Mouse (Mus musculus) ZHBTc4 (cell line): Measurements from ENCODE around the gene Gm20716.
A peak's percentile ranks its signal among the peaks of the same experiment; 100 is the strongest.

ENCODE experiments used
- DNase-seq: peaks from one replicate; pipeline ENCODE4 v3.0.0-alpha.2; 2011; ENCODE audit warnings: low read depth, low spot score

The Gm20716 gene

GRCm38 (mm10) chr2:168230026-168230728 is at the start of gene Gm20716, which contains the start of the genes Dpm1 and Mocs3:
Gene Gm20716 (minus strand): TSS chr2:168230364.
Gene Dpm1 (minus strand): TSS chr2:168230591.
Gene Mocs3 (plus strand): TSS chr2:168230622.
- peak; percentile 91 for DNase-seq

GRCm38 (mm10) chr2:168274374-168274935 is 44.3 kb upstream of the Gm20716 start:
- peak; percentile 84 for DNase-seq

GRCm38 (mm10) chr2:168273387-168273786 is 43.2 kb upstream of the Gm20716 start:
- no peak for DNase-seq

DNA sequence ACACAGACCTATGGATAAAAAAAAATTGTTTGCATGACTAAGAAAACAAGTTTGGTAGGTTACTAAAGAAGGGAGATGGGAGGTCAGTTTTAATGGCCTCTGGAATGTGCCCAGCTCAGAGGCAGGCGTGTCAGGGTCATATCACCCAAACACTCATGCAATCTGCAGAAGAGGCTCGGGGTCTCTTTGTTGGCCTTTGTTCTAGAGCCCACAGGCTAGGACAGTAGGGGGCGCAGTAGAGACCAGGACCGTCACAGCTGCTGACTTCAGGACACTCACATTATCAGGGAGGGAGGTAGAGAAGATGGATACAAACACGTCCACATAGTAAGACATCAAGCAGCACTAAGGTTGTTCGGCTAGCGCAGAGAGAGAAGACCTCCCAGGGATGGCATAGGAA is 37.9 kb upstream of the Gm20716 start:
- peak; percentile 87 for DNase-seq

DNA sequence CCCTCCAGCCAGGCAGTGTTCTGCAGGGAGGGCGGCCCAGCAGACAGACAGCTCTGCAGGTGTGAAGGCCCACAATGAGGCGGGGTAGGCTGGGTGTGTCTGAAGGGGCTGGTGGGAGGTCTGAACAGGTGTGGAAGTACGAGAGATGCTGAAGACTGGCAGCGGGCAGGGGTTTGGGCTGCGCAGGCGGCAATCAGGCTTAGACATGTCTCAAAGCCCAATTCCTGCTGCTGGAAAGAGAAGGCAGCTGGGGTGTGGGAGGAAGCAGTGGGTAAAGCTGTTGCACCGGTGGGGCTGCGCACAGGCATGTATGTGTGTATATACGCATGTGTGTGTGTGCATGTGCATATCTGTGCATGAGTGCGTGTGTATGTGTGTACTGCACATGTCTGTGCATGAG is 30.7 kb upstream of the Gm20716 start:
- no peak for DNase-seq

DNA sequence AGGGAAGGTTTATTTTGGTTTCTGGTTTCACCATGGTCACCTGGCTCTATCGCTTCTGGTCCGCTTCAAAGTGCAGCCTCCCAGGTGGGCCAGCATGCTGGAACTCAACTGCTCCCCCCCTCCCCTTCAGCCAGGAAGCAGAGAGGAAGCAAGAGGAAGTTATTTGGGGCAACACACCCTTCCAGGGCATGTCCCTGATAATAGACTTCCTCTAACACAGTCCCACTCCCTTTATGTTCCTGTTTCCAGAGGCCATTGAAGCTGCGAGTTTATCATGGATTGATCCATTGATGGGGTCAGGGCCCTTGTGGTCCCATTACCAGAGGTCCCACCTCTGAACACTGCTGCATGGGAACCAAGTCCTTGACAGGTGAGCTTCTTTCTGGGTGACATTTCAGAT is 30.0 kb upstream of the Gm20716 start:
- DNase-seq: no peak

GRCm38 (mm10) chr2:168259046-168259445 is 28.9 kb upstream of the Gm20716 start:
- DNase-seq: no peak

DNA sequence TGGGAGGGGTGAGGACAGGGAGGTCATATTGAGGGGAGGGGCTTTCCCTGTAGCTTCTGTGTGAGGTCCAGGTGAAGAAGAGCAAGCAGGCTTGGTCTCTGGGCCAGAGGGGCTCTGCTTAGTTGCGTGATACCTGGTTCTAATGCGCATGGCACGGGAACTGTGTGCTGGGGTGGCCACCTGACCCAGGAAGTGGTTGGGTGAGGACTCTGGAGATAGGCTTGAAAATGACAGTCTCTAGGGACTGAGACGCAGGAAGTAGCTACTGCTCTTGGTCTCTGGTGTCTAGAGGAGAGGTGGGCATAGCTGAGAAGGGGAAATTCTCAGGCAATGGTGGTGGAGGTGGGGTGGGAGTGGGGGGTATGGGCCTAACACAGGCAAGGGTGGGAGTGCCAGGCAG is 27.0 kb upstream of the Gm20716 start:
- no peak for DNase-seq

- no peak for DNase-seq
Observed at GRCm38 (mm10) chr2:168256506-168256905, 26.3 kb upstream of the Gm20716 start.

GRCm38 (mm10) chr2:168253822-168254221 is 23.7 kb upstream of the Gm20716 start:
- DNase-seq: peak; percentile 33

GRCm38 (mm10) chr2:168252639-168253292 is 22.6 kb upstream of the Gm20716 start:
- peak; percentile 97 for DNase-seq

- DNase-seq: peak; percentile 92
Observed at GRCm38 (mm10) chr2:168250270-168250669, 20.1 kb upstream of the Gm20716 start.

DNA sequence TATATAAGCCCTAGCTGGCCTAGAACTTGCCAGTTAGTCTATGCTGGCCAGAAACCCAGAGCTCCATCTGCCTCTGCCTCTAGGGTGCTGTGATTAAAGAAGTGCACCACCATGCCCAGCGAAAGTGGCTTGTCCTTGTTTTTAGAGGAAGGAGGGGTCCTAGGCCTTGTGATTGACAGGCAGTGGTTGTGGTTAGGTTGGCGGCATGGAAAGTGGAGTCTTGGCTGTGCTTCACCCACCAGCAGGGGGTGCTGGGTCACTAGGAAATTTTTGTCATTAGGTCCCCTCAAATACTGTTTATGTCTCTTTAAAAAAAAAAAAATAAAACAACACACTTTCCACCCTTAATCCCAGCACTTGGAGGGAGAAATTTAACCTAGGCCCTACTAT is 18.7 kb upstream of the Gm20716 start:
- DNase-seq: peak; percentile 85

DNA sequence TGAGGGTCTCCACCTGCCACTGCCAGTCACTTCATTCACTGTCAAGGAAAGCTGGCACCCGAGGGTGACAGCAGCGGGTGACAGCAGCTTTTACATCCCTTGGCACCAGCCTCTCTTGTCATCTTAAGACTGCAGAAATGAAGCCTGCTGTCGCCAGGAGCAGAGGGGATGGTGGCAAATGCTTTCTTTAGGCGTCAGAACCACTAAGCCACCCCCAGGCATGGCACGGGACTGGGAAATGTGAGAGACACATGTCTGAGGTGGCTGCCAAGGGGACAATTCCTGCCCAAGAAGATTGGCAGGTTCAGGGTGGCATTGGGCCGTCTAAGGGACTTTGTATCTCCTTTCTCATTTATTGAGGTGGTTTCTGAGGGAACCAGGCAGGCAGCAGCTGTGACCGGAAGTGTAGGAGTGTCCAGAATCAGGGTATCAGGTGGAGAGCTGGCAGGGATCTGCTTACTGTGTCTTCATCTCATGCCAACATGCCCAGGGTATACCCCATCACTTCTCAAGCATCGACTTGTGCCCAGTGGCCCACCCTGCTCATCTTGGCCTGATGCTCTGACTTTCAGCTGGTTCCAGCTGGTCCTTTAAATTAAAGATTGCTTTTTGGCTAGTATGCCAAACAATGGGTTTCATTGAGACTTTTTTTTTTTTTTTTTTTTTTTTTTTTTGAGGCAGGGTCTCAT is 18.1 kb upstream of the Gm20716 start:
- DNase-seq: no peak

GRCm38 (mm10) chr2:168245571-168245970 is 15.4 kb upstream of the Gm20716 start:
- DNase-seq: peak; percentile 56

GRCm38 (mm10) chr2:168243278-168243677 is 13.1 kb upstream of the Gm20716 start:
- peak; percentile 65 for DNase-seq

DNA sequence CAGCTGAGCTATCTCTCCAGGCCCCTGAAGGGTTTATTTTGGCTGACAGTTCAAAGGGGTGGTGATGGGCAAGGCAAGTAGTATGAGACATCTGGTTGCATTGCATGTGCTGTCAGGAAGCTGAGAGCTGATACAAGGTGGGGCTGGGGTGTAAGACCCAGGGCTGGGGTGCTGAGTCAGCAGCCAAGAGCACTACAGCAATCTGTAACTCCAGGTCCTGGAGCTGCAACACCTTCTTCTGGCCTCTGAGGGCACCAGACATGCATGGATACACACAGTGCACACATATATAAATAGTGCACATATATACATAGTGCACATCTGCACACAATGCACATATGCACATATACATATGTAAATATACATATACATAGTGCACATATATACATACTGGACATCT is 12.7 kb upstream of the Gm20716 start:
- no peak for DNase-seq

- no peak for DNase-seq
Observed at GRCm38 (mm10) chr2:168238335-168238734, 8.2 kb upstream of the Gm20716 start.

- peak; percentile 93 for DNase-seq
Observed at GRCm38 (mm10) chr2:168233286-168233685, 3.1 kb upstream of the Gm20716 start.

DNA sequence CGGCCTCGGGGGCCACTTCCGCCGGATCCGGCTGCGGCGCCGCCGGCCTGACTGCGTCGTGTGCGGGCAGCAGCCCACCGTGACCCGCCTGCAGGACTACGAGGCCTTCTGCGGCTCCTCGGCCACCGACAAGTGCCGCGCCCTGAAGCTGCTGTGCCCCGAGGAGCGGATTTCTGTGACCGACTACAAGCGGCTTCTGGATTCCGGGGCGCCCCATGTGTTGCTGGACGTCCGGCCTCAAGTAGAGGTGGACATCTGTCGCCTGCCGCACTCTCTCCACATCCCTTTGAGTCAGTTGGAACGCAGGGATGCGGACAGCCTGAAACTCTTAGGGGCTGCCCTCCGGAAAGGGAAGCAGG is 1.3 kb upstream of the Gm20716 start:
- DNase-seq: no peak

DNA sequence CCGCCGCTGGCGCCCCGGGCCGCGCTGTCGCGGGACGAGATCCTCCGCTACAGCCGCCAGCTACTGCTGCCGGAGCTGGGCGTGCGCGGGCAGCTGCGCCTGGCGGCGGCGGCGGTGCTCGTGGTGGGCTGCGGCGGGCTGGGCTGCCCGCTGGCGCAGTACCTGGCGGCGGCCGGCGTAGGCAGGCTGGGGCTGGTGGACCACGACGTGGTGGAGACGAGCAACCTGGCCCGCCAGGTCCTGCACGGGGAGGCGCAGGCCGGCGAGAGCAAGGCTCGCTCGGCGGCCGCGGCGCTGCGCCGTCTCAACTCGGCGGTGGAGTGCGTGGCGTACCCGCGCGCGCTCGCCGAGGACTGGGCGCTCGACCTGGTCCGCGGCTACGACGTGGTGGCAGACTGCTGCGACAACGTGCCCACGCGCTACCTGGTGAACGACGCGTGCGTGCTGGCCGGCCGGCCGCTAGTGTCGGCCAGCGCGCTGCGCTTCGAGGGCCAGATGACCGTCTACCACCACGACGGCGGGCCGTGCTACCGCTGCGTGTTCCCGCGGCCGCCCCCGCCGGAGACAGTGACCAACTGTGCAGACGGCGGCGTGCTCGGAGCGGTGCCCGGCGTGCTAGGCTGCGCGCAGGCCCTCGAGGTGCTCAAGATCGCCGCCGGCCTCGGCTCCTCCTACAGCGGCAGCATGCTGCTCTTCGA is 758 bp upstream of the Gm20716 start:
- peak; percentile 49 for DNase-seq
